Mouse (Mus musculus) C2C12 (cell line): Measurements from ENCODE around the gene Fbh1. TPM values are rescaled to one million over a fixed set of nuclear protein-coding genes. Genes with fewer than 3 reads are reported as not detected.

Source experiments
- H3K27me3 ChIP-seq: one replicate; pipeline ENCODE4 v1.6.1; 2011; ENCODE audit not compliant: control insufficient read depth, insufficient read depth, insufficient read length
- H3K36me3 ChIP-seq: one replicate; pipeline ENCODE4 v1.6.1; 2011; ENCODE audit not compliant: control insufficient read depth, insufficient read depth
- H3K4me3 ChIP-seq: one replicate; pipeline ENCODE4 v1.5.1; 2011; ENCODE audit warnings: mild to moderate bottlenecking, control low read depth; ENCODE audit not compliant: poor library complexity, insufficient read depth, severe bottlenecking
- H3K79me2 ChIP-seq: one replicate; pipeline ENCODE4 v1.6.1; 2011; ENCODE audit not compliant: control insufficient read depth, insufficient read depth
- H3K79me3 ChIP-seq: one replicate; pipeline ENCODE4 v1.6.1; 2011; ENCODE audit warnings: low read depth, control low read depth
- H3ac ChIP-seq: one replicate; pipeline ENCODE3; 2011; ENCODE audit warnings: low read depth; ENCODE audit not compliant: control insufficient read depth, insufficient read length
- CEBPB ChIP-seq: IDR thresholded peaks from one replicate; pipeline ENCODE4 v1.6.1; 2011; ENCODE audit warnings: low read depth, mild to moderate bottlenecking, control low read depth, moderate library complexity
- CTCF ChIP-seq: IDR thresholded peaks from one replicate; pipeline ENCODE4 v1.5.1; 2011; ENCODE audit not compliant: control insufficient read depth, insufficient read depth, insufficient read length
- FOSL1 ChIP-seq: IDR thresholded peaks from one replicate; pipeline ENCODE4 v1.8.0; 2011; ENCODE audit warnings: mild to moderate bottlenecking, low read length; ENCODE audit not compliant: poor library complexity, insufficient read depth, severe bottlenecking
- MAX ChIP-seq: IDR thresholded peaks from one replicate; pipeline ENCODE4 v1.6.1; 2011; ENCODE audit warnings: mild to moderate bottlenecking, control low read depth
- MYOD1 ChIP-seq: IDR thresholded peaks from one replicate; pipeline ENCODE4 v1.6.1; 2011; ENCODE audit warnings: low read depth; ENCODE audit not compliant: control insufficient read depth, insufficient read length
- MYOG ChIP-seq: IDR thresholded peaks from one replicate; pipeline ENCODE4 v1.6.1; 2011; ENCODE audit not compliant: control insufficient read depth, insufficient read length; ENCODE audit errors: extremely low read depth
- USF1 ChIP-seq: IDR thresholded peaks from one replicate; pipeline ENCODE4 v1.6.1; 2011; ENCODE audit warnings: low read depth, mild to moderate bottlenecking, control low read depth, moderate library complexity
- polyA plus RNA-seq: library from polyadenylated mRNA; unstranded; fragments of >200 nt; fragmentation: generic; extraction: Trizol; gene quantifications from one replicate; pipeline ENCODE4 v1.2.1, GENCODE M21; 2012; ENCODE audit warnings: missing spikeins

Fbh1 gene
- polyA plus RNA-seq, 1 experiment: 32.0 TPM

GRCm38 (mm10) chr2:11767161-11767545 is 10.2 kb downstream of the Fbh1 start:
- TF ChIP-seq MYOG (no peak), MAX (no peak), USF1 (no peak), FOSL1 (no peak), MYOD1 (no peak), CTCF (no peak), CEBPB (no peak)
- H3K79me2 ChIP-seq: no peaks in the 10 kb centered on the region
- no peaks in the 10 kb centered on the region for H3K79me3 ChIP-seq
- peaks cover 60% of the 10 kb centered on the region for H3K36me3 ChIP-seq
- no peaks in the 10 kb centered on the region for H3K27me3 ChIP-seq
- H3ac ChIP-seq: no peak overlapping the region
- H3K4me3 ChIP-seq: no peak overlapping the region

DNA sequence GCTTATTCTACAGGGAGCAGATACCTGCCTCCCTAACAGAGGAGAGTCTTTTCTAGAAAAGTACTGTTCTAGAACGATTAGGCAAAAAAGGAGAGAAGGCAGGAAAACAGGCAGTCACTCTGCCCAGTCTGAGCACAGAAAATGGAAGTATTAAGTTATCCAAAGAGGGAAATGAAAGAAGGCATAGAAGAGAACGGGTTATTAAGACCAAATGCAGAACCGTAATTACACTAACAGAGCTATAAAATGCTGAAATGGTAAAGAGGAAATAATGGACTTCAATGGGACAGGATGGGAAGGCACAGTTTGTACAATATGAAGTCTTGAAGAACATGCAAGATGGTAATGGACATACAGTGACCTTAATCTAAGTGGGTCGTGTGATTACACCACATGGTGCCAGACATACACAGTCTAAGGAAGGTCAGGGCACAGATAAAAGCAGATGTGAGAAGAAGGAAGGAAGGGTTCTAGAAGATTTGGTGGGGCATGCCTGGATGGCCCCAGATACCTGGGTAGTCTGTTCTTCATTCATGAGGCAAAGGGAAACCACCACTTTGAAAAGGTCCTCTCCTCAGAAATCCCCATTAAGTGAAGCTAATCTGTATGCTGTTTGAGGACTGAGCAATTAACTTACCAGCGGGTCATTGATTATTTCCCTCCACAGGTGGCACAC is 10.8 kb downstream of the Fbh1 start:
- no peak overlapping the region for H3K4me3 ChIP-seq
- peaks cover 65% of the 10 kb centered on the region for H3K36me3 ChIP-seq
- H3K79me3 ChIP-seq: no peaks in the 10 kb centered on the region
- H3K79me2 ChIP-seq: no peaks in the 10 kb centered on the region
- no peak overlapping the region for H3ac ChIP-seq
- no peaks in the 10 kb centered on the region for H3K27me3 ChIP-seq
- no peak for TF ChIP-seq CTCF
- no peak for TF ChIP-seq MYOD1
- no peak for TF ChIP-seq CEBPB
- no peak for TF ChIP-seq MYOG

DNA sequence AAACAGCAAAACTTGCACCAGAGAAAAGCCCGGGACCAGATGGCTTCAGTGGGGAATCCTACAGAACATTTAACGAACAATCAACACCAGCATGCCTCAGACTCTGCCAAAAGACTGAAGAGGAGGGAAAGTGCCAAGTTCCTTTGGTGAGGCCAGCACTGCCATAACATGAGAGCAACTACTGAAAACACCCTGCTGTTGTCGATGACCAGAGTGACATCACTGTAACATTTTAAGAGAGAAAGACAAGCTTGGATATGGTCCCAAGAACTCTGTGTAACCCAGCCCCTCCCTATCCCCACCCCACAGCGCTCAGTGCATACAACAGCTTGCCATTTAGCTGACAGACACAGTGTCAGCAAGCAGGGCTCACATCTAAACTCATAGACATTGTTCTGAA is 11.7 kb downstream of the Fbh1 start:
- TF ChIP-seq USF1: no peak
- no peak for TF ChIP-seq CTCF
- no peak for TF ChIP-seq FOSL1
- TF ChIP-seq CEBPB: no peak
- TF ChIP-seq MYOD1: no peak
- no peak for TF ChIP-seq MAX
- TF ChIP-seq MYOG: no peak
- H3ac ChIP-seq: no peak overlapping the region
- no peaks in the 10 kb centered on the region for H3K79me3 ChIP-seq
- H3K36me3 ChIP-seq: peaks cover 73% of the 10 kb centered on the region
- H3K4me3 ChIP-seq: no peak overlapping the region
- H3K27me3 ChIP-seq: no peaks in the 10 kb centered on the region
- H3K79me2 ChIP-seq: no peaks in the 10 kb centered on the region

GRCm38 (mm10) chr2:11762541-11762940 is 14.8 kb downstream of the Fbh1 start:
- Histone ChIP-seq H3K79me2 (no peaks in the 10 kb centered on the region), H3K27me3 (no peaks in the 10 kb centered on the region), H3K36me3 (peaks cover 94% of the 10 kb centered on the region), H3K79me3 (no peaks in the 10 kb centered on the region), H3ac (no peak overlapping the region), H3K4me3 (no peak overlapping the region)
- TF ChIP-seq USF1: no peak
- TF ChIP-seq MYOD1: no peak
- no peak for TF ChIP-seq CTCF
- no peak for TF ChIP-seq MAX
- TF ChIP-seq CEBPB: no peak
- TF ChIP-seq MYOG: no peak
- no peak for TF ChIP-seq FOSL1

GRCm38 (mm10) chr2:11739516-11740051 is 37.8 kb downstream of the Fbh1 start:
- H3K79me3 ChIP-seq: no peaks in the 10 kb centered on the region
- H3K36me3 ChIP-seq: peaks cover 25% of the 10 kb centered on the region
- no peak overlapping the region for H3ac ChIP-seq
- no peak overlapping the region for H3K4me3 ChIP-seq
- no peaks in the 10 kb centered on the region for H3K79me2 ChIP-seq
- H3K27me3 ChIP-seq: no peaks in the 10 kb centered on the region
- TF ChIP-seq CTCF (no peak), USF1 (no peak), MYOG (no peak), CEBPB (no peak), MAX (no peak), FOSL1 (no peak), MYOD1 (no peak)

DNA sequence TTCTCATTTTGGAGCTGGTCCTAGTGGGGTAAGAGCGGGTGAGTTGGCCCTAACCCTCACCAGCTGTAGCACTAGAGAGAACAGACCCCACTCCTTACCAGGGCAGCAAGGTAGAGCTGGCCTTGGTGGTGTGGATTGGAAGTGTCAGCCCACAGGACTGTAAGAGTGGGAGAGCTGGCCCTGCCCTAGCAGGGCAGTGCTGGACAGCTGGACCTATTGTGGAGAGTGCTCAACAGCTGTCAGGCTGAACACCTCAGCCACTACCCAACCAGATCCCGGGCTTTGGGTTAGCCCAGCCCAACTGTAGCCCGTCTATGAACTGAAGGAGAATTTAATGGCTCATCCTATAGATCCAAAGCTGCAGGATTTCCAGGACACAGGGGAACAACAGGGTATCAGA is 38.6 kb downstream of the Fbh1 start:
- no peak for TF ChIP-seq FOSL1
- TF ChIP-seq CTCF: no peak
- TF ChIP-seq MYOG: no peak
- TF ChIP-seq CEBPB: no peak
- TF ChIP-seq MYOD1: no peak
- no peak for TF ChIP-seq MAX
- Histone ChIP-seq H3K4me3 (no peak overlapping the region), H3K79me3 (no peaks in the 10 kb centered on the region), H3K36me3 (peaks cover 23% of the 10 kb centered on the region), H3K27me3 (no peaks in the 10 kb centered on the region), H3ac (no peak overlapping the region), H3K79me2 (no peaks in the 10 kb centered on the region)
